Mouse (Mus musculus): ENCODE measurements around the gene 1110065P20Rik. TPM values are rescaled to one million over a fixed set of nuclear protein-coding genes. Genes with fewer than 3 reads are reported as not detected.

The 1110065P20Rik gene
- polyA plus RNA-seq (2015; fragmentation: Nextera tagmentation; extraction: Ambion mirVana), result 58.8 and 59.4 TPM in 2 replicates

DNA sequence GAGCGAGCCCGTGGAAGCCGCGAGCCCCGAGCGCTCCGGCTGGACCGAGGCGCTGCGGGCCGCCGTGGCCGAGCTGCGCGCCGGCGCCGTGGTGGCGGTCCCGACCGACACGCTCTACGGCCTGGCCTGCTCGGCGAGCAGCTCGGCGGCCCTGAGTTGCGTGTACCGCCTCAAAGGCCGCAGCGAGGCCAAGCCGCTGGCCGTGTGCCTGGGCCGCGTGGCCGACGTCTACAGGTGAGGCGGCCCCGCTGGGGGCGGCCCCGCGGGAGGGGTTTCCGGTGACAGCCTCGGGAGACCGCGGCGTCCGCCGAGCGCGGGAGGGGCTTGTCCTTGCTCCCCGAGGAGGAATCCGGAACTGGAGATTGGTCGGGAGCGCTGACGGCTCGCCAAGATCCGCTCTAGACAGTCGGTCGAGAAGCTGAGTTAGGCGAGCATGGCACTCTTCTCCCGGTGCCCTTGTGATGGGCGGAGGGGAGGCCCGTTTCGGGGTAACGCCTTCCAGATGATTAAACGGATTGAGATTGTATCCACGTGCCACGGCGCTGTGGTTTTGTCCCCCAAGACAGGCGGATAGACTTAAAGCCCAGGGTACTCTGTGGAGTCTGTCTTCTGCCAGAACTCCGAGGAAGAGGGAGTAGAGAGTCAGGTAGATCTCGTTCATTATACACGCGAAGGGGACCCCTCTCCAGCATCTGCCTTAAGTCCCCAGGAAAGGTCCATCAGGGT is at the start of gene 1110065P20Rik:
TSS of gene 1110065P20Rik (minus strand) at position 264 of the 726 bp plus-strand sequence.
- H3K4me3 ChIP-seq (ENCODE audit: low read depth, low read length), result peak within 1 kb of the TSS; percentile 93
- H3K9me3 ChIP-seq (ENCODE audit: control insufficient read depth), result no peaks in the 10 kb centered on the region
- TF ChIP-seq CTCF (IDR thresholded peaks at IDR 0.05; ENCODE audit: low read depth), result no peak
- peaks cover 26% of the 10 kb centered on the region for H3K36me3 ChIP-seq (ENCODE audit: control insufficient read depth, insufficient read depth)
- no peaks in the 10 kb centered on the region; the same call in none of the 2 replicates for H3K4me1 ChIP-seq (replicated peaks; ENCODE audit: control insufficient read depth, insufficient read depth, low read length)
- peak; percentile 73 for ATAC-seq
- under 1% methylated on average over 75 of the region's 75 CpGs for WGBS
- no peaks in the 10 kb centered on the region for H3K27me3 ChIP-seq (replicated peaks; ENCODE audit: control insufficient read depth, insufficient read depth, low read length)
- peak within 1 kb of the TSS; percentile 94 for H3K9ac ChIP-seq (ENCODE audit: low read depth, low read length)
- H3K4me2 ChIP-seq (replicated peaks; ENCODE audit: low read depth), result peak within 1 kb of the TSS; percentile 96
- H3K27ac ChIP-seq (ENCODE audit: low read depth, low read length), result peak within 1 kb of the TSS; percentile 96

DNA sequence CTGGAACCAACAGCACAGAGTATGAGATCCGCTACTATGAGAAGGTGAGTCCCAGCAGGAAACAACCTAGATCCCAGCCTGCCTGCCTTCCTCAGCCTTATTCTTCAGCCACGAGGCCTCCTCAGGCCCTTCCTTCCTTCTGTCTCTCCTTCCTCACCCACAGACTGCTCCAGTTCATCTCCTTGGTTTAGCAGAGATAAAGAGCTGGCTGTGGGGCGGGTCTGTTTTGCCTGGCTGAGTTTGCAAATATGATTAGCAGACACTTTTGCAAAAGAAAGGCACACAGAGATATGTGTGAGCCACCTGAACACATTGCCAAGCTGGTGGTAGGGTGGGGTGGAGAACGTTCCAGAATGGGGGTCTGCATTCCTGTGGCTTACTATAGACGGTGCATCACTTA is 48.9 kb upstream of the 1110065P20Rik start:
- no peak overlapping the region for H3K4me2 ChIP-seq (replicated peaks; ENCODE audit: low read depth)

DNA sequence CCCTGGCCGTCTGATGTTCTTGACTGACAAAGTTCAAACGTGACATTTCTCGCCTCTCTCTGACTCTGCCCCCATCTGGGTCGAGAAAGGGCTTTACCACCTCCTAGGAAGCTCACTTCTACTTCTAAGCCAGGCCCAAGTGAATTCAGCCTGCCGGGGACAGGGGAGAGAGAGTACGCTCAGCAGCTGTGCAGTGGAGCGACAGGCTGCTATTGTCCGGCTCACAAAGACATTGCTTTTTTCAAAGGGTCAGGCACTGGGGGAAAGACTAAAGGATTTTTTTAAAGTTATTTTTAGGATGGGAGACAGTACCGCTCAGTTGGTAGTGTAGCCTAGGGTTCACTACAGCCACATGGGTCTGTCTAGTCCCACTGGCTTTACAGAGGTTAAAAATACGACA is 47.4 kb upstream of the 1110065P20Rik start:
- Histone ChIP-seq H3K4me3 (ENCODE audit: low read depth, low read length) (no peak overlapping the region), H3K27ac (ENCODE audit: low read depth, low read length) (no peak overlapping the region), H3K9ac (ENCODE audit: low read depth, low read length) (no peak overlapping the region), H3K9me3 (ENCODE audit: control insufficient read depth) (no peaks in the 10 kb centered on the region), H3K4me1 (replicated peaks; ENCODE audit: control insufficient read depth, insufficient read depth, low read length) (no peaks in the 10 kb centered on the region), H3K36me3 (ENCODE audit: control insufficient read depth, insufficient read depth) (no peaks in the 10 kb centered on the region), H3K4me2 (replicated peaks; ENCODE audit: low read depth) (no peak overlapping the region), H3K27me3 (replicated peaks; ENCODE audit: control insufficient read depth, insufficient read depth, low read length) (peaks cover 26% of the 10 kb centered on the region)
- no peak for ATAC-seq
- TF ChIP-seq CTCF (IDR thresholded peaks at IDR 0.05; ENCODE audit: low read depth), result no peak
- WGBS, result 69% methylated on average over 10 of the region's 10 CpGs

More for the DNA sequence above, 48.9 kb upstream of the 1110065P20Rik start:
- ATAC-seq, result no peak
- Histone ChIP-seq H3K9me3 (ENCODE audit: control insufficient read depth) (no peaks in the 10 kb centered on the region), H3K27me3 (replicated peaks; ENCODE audit: control insufficient read depth, insufficient read depth, low read length) (peaks cover 13% of the 10 kb centered on the region), H3K27ac (ENCODE audit: low read depth, low read length) (no peak overlapping the region), H3K9ac (ENCODE audit: low read depth, low read length) (no peak overlapping the region), H3K36me3 (ENCODE audit: control insufficient read depth, insufficient read depth) (no peaks in the 10 kb centered on the region), H3K4me3 (ENCODE audit: low read depth, low read length) (no peak overlapping the region), H3K4me1 (replicated peaks; ENCODE audit: control insufficient read depth, insufficient read depth, low read length) (no peaks in the 10 kb centered on the region)
- 47% methylated on average over 5 of the region's 5 CpGs for WGBS
- no peak for TF ChIP-seq CTCF (IDR thresholded peaks at IDR 0.05; ENCODE audit: low read depth)

DNA sequence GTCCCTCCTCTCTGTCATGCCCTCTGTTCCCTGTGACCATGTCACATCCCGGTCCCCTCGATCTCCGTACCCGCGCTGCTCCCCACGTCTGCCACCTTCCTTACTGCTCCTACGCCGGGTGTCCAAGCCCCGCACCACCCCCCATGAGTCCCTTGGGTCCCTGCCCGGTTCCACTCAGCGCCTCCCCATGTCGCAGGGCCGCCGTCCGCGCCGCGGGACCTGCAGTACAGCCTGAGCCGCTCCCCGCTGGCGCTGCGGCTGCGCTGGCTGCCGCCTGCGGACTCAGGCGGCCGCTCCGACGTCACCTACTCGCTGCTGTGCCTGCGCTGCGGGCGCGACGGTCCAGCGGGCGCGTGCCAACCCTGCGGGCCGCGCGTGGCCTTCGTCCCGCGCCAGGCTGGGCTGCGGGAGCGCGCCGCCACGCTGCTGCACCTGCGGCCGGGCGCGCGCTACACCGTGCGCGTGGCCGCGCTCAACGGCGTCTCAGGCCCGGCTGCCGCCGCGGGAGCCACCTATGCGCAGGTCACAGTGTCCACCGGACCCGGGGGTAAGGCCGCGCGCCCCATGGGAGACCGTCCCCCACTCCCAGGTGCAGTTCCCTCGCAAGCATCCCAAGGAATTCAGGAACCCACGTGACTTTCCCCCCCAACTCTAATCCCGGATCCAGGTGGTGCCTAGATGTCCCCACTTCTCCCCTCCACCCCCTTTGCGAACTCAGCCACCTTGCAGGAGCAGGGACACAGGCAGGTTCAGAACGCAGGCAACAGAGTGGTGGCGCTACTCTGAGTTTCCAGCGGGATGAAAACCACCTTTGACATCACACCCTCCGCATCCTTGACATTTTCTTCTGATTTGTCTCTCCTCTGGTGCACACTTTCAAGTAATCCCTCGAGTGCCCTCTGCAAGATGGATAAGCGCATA is 43.8 kb upstream of the 1110065P20Rik start:
- Histone ChIP-seq H3K9me3 (ENCODE audit: control insufficient read depth) (no peaks in the 10 kb centered on the region), H3K9ac (ENCODE audit: low read depth, low read length) (no peak overlapping the region), H3K4me2 (replicated peaks; ENCODE audit: low read depth) (peak overlapping the region; percentile 68), H3K4me3 (ENCODE audit: low read depth, low read length) (peak overlapping the region; percentile 36), H3K36me3 (ENCODE audit: control insufficient read depth, insufficient read depth) (no peaks in the 10 kb centered on the region), H3K4me1 (replicated peaks; ENCODE audit: control insufficient read depth, insufficient read depth, low read length) (no peaks in the 10 kb centered on the region), H3K27ac (ENCODE audit: low read depth, low read length) (no peak overlapping the region), H3K27me3 (replicated peaks; ENCODE audit: control insufficient read depth, insufficient read depth, low read length) (peaks cover 35% of the 10 kb centered on the region)
- no peak for TF ChIP-seq CTCF (IDR thresholded peaks at IDR 0.05; ENCODE audit: low read depth)
- no peak; the same call in 1 of the 2 replicates for ATAC-seq
- WGBS, result 3% methylated on average over 83 of the region's 83 CpGs

DNA sequence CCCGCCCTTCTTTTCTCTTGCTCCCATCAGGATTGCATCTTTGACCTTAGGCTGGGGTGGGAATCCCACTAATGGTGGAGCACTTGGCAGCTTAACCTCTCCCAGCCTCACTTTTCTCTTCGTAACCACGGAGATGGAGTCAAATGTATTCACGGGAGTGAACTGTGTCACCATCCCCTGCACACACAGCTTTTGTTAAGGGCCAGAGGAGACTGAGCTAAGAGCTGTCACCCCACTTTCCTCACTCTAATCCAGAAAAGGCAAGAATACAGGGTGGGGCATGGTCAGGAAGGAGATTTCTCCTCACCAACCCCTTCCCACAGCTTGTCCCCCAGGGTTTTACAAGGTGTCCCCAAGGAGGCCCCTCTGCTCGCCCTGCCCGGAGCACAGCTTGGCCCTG is 42.8 kb upstream of the 1110065P20Rik start:
- H3K27ac ChIP-seq (ENCODE audit: low read depth, low read length), result no peak overlapping the region
- H3K9ac ChIP-seq (ENCODE audit: low read depth, low read length), result no peak overlapping the region
- no peak overlapping the region for H3K4me3 ChIP-seq (ENCODE audit: low read depth, low read length)
- TF ChIP-seq CTCF (IDR thresholded peaks at IDR 0.05; ENCODE audit: low read depth), result no peak
- 36% methylated on average over 6 of the region's 6 CpGs for whole genome bisulfite sequencing
- no peak for ATAC-seq
- no peaks in the 10 kb centered on the region for H3K9me3 ChIP-seq (ENCODE audit: control insufficient read depth)
- H3K4me1 ChIP-seq (replicated peaks; ENCODE audit: control insufficient read depth, insufficient read depth, low read length), result no peaks in the 10 kb centered on the region
- H3K4me2 ChIP-seq (replicated peaks; ENCODE audit: low read depth), result no peak overlapping the region
- no peaks in the 10 kb centered on the region for H3K36me3 ChIP-seq (ENCODE audit: control insufficient read depth, insufficient read depth)
- H3K27me3 ChIP-seq (replicated peaks; ENCODE audit: control insufficient read depth, insufficient read depth, low read length), result peaks cover 35% of the 10 kb centered on the region

DNA sequence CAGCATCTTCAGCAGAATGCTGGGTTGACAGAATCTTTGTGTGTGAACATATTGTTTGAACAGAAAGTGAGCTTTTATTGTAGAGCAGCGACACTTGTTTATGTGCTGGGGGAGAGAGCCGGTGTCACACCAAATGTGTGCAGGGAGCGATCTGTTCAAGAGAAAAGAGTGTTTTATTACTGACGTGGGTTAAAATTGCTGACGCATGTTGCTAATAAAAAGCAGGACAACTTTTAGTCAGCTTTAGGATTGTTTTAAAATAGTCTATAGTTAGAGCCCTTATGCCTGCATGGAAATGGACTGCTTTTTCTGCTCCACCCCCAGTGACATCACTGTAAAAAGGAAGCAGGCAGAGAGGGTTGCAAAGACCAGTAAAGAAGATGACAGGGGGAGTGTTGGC is 39.8 kb upstream of the 1110065P20Rik start:
- WGBS, result 67% methylated on average over 5 of the region's 5 CpGs

More for the DNA sequence above, 39.8 kb upstream of the 1110065P20Rik start:
- TF ChIP-seq CTCF (IDR thresholded peaks at IDR 0.05; ENCODE audit: low read depth), result no peak
- Histone ChIP-seq H3K4me3 (ENCODE audit: low read depth, low read length) (no peak overlapping the region), H3K4me1 (replicated peaks; ENCODE audit: control insufficient read depth, insufficient read depth, low read length) (no peaks in the 10 kb centered on the region), H3K27ac (ENCODE audit: low read depth, low read length) (no peak overlapping the region), H3K9ac (ENCODE audit: low read depth, low read length) (no peak overlapping the region), H3K9me3 (ENCODE audit: control insufficient read depth) (no peaks in the 10 kb centered on the region), H3K36me3 (ENCODE audit: control insufficient read depth, insufficient read depth) (no peaks in the 10 kb centered on the region), H3K4me2 (replicated peaks; ENCODE audit: low read depth) (no peak overlapping the region), H3K27me3 (replicated peaks; ENCODE audit: control insufficient read depth, insufficient read depth, low read length) (peaks cover 36% of the 10 kb centered on the region)
- no peak for ATAC-seq
